ENCODE assay signal across 14 mouse cellular contexts in the genomic region with DNA sequence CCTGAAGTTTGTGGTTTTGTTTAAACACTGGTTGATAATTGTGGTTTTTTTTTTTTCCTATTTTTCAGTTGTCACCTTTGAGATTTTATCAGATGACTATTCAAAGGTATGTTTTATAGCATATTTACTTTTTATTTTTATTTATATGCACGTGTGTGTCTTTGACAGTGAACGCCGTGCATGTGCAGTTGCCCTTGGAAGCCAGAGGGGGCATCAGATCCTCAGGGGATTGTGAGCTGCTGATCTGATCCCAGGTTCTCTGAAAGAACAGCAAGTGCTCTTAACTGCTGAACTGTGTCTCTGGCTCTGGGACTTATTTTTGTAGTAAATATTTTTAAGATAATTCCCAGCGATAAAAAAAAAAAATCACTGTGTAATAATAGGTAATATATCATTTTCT. TPM values are rescaled to one million over a fixed set of nuclear protein-coding genes. Genes with fewer than 3 reads are reported as not detected.
DNase-seq lines count a peak whose midpoint lies in the region; ATAC-seq and TF ChIP-seq lines count a peak whose summit lies in the region.
"Had no signal": no experiment of that assay in that cellular context is flagged by ENCODE, and none has a peak within 500 bp of the region (broad histone marks: within the 10 kb centered on the region; RNA-seq: fewer than 3 reads in every experiment).

No protein-coding gene starts in this region.

- 0 out of 2 replicates have a peak, but pooled peaks have one; percentile 18 for TF ChIP-seq CTCF in heart, postnatal 0 days (IDR thresholded peaks at IDR 0.05; ENCODE audit: low read depth)
- TF ChIP-seq CTCF in small intestine, adult 2 months (IDR thresholded peaks at IDR 0.05; ENCODE audit: extremely low read depth, insufficient read length, insufficient replicate concordance, low read depth, low read length): peak; percentile 17; the same call in 1 of the 2 replicates

- DNase-seq in heart, postnatal 0 days (ENCODE audit: low spot score): no peak
- DNase-seq in heart, postnatal 10 days: no peak
- DNase-seq in midbrain, embryonic 14.5 days: peak; percentile 27
- DNase-seq in midbrain, embryonic 10.5 days (ENCODE audit: low spot score): no peak
- DNase-seq in R1 (ENCODE audit: low read depth, low spot score): peak; percentile 81
- DNase-seq: cerebellum, postnatal 14 days; heart, adult 18-20 months; kidney, postnatal 36 days; lung, postnatal 14 days had no signal

- H3K4me2 ChIP-seq in heart, postnatal 0 days (ENCODE audit: low read depth, low read length): no peak overlapping the region
- H3K4me2 ChIP-seq in midbrain, embryonic 14.5 days (ENCODE audit: low read length): no peak overlapping the region
- H3K4me2 ChIP-seq: forebrain, embryonic 13.5 days; hindbrain, embryonic 14.5 days had no signal

- TF ChIP-seq POLR2A in small intestine, adult 2 months (IDR thresholded peaks at IDR 0.05; ENCODE audit: low read depth, low read length): no peak

- TF ChIP-seq EP300 in heart, postnatal 0 days (IDR thresholded peaks at IDR 0.05; ENCODE audit: low read depth): no peak

- H3K4me1 ChIP-seq in heart, postnatal 0 days (ENCODE audit: control insufficient read depth, insufficient read depth): no peaks in the 10 kb centered on the region
- H3K4me1 ChIP-seq in midbrain, embryonic 14.5 days (ENCODE audit: control insufficient read depth, insufficient read depth, low read length): no peaks in the 10 kb centered on the region
- peaks cover 16% of the 10 kb centered on the region for H3K4me1 ChIP-seq in midbrain, embryonic 10.5 days
- H3K4me1 ChIP-seq in small intestine, adult 2 months (ENCODE audit: control insufficient read depth, insufficient read depth, insufficient read length, low read length): no peaks in the 10 kb centered on the region
- H3K4me1 ChIP-seq: forebrain, embryonic 13.5 days had no signal

- H3K27me3 ChIP-seq in heart, postnatal 0 days (ENCODE audit: control insufficient read depth, insufficient read depth, low read length): no peaks in the 10 kb centered on the region
- no peaks in the 10 kb centered on the region for H3K27me3 ChIP-seq in midbrain, embryonic 14.5 days (ENCODE audit: control insufficient read depth, insufficient read depth, low read length)
- no peaks in the 10 kb centered on the region for H3K27me3 ChIP-seq in midbrain, embryonic 10.5 days (ENCODE audit: low read depth, poor library complexity, severe bottlenecking)
- H3K27me3 ChIP-seq in small intestine, adult 2 months (ENCODE audit: control insufficient read depth, insufficient read depth, low read length): no peaks in the 10 kb centered on the region
- H3K27me3 ChIP-seq: forebrain, embryonic 13.5 days had no signal

- WGBS in heart, postnatal 0 days: 85% methylated on average over 4 of the region's 4 CpGs
- 87% methylated on average over 4 of the region's 4 CpGs for WGBS in midbrain, embryonic 14.5 days
- WGBS in midbrain, embryonic 10.5 days: 88% methylated on average over 4 of the region's 4 CpGs
- WGBS in small intestine, adult 2 months: 86% methylated on average over 4 of the region's 4 CpGs

- ATAC-seq in heart, postnatal 0 days (ENCODE audit: insufficient read depth, low read depth): no peak
- no peak for ATAC-seq in midbrain, embryonic 14.5 days (ENCODE audit: low FRiP score, low TSS enrichment)
- no peak for ATAC-seq in activated CD4-positive, CD25-positive, alpha-beta regulatory T cell, adult 4 months
- ATAC-seq: forebrain, embryonic 13.5 days had no signal

- H3K4me3 ChIP-seq in heart, postnatal 0 days (ENCODE audit: low read depth, low read length): no peak overlapping the region
- H3K4me3 ChIP-seq in midbrain, embryonic 14.5 days (replicated peaks; ENCODE audit: low read depth, low read length): no peak overlapping the region
- H3K4me3 ChIP-seq in midbrain, embryonic 10.5 days: no peak overlapping the region
- no peak overlapping the region for H3K4me3 ChIP-seq in small intestine, adult 2 months (ENCODE audit: low read depth, low read length)
- H3K4me3 ChIP-seq: forebrain, embryonic 13.5 days; myocyte had no signal

- no peak overlapping the region for H3K27ac ChIP-seq in heart, postnatal 0 days (ENCODE audit: low read depth)
- no peak overlapping the region for H3K27ac ChIP-seq in midbrain, embryonic 14.5 days (replicated peaks; ENCODE audit: low read depth, low read length)
- H3K27ac ChIP-seq in midbrain, embryonic 10.5 days (replicated peaks): no peak overlapping the region
- no peak overlapping the region for H3K27ac ChIP-seq in small intestine, adult 2 months (ENCODE audit: insufficient read depth, low read depth, low read length)
- H3K27ac ChIP-seq: forebrain, embryonic 13.5 days; hindbrain, embryonic 14.5 days had no signal

- intact Hi-C loops in heart, postnatal 10 days (cut with DNase I): loop anchor here (10.0 kb wide), 1 partner anchor 322 kb away; no protein-coding TSS in a partner anchor

- no peaks in the 10 kb centered on the region for H3K9me3 ChIP-seq in heart, postnatal 0 days (replicated peaks; ENCODE audit: control insufficient read depth, low read length)
- no peaks in the 10 kb centered on the region for H3K9me3 ChIP-seq in midbrain, embryonic 14.5 days (ENCODE audit: control insufficient read depth, low read length)
- no peaks in the 10 kb centered on the region for H3K9me3 ChIP-seq in midbrain, embryonic 10.5 days (replicated peaks)
- H3K9me3 ChIP-seq: forebrain, embryonic 13.5 days had no signal

- no peak overlapping the region for H3K9ac ChIP-seq in heart, postnatal 0 days (replicated peaks; ENCODE audit: low read depth, low read length)
- H3K9ac ChIP-seq in midbrain, embryonic 14.5 days (replicated peaks; ENCODE audit: low read length): no peak overlapping the region
- H3K9ac ChIP-seq: forebrain, embryonic 13.5 days; hindbrain, embryonic 14.5 days had no signal

- peaks cover 82% of the 10 kb centered on the region for H3K36me3 ChIP-seq in heart, postnatal 0 days (replicated peaks; ENCODE audit: control insufficient read depth, insufficient read depth, low read length)
- H3K36me3 ChIP-seq in midbrain, embryonic 14.5 days (ENCODE audit: control insufficient read depth, insufficient read depth, low read length): peaks cover 80% of the 10 kb centered on the region
- peaks cover 99% of the 10 kb centered on the region for H3K36me3 ChIP-seq in midbrain, embryonic 10.5 days
- H3K36me3 ChIP-seq in small intestine, adult 2 months (ENCODE audit: control insufficient read depth, insufficient read depth, low read length): peaks cover 42% of the 10 kb centered on the region

RNA-seq across cellular contexts. Expression of a gene that starts 8.6 kb away (rescaled TPM):
- 2.2 and 7.1 TPM in 2 replicates for total RNA-seq in heart, postnatal 0 days (2014; rRNA removed; ENCODE audit: low replicate concordance)
- 5.9 and 7.6 TPM in 2 replicates for polyA plus RNA-seq in heart, postnatal 0 days (2015; fragmentation: Nextera tagmentation; extraction: Ambion mirVana)
- total RNA-seq in heart, postnatal 10 days (2021): 1 to 10 TPM; 9.0 to 9.7 TPM
- polyA plus RNA-seq in midbrain, embryonic 14.5 days (2014; fragmentation: Nextera tagmentation; extraction: Ambion mirVana): 16.6 and 21.7 TPM in 2 replicates
- polyA plus RNA-seq in midbrain, embryonic 10.5 days (2016; fragmentation: Nextera tagmentation; extraction: Ambion mirVana): 35.4 and 37.1 TPM in 2 replicates
- polyA plus RNA-seq in small intestine, adult 2 months (2012; rRNA removed): 0.46 and 1.3 TPM in 2 replicates
- polyA plus RNA-seq in activated CD4-positive, CD25-positive, alpha-beta regulatory T cell, adult 4 months (2017; shearing (Covaris generic)): 10 to 100 TPM; 25.4 to 29.9 TPM

RNA-seq across cellular contexts. Expression of a gene that starts 27.7 kb away (rescaled TPM):
- not detected in 2 replicates for total RNA-seq in heart, postnatal 0 days (2014; rRNA removed; ENCODE audit: low replicate concordance)
- polyA plus RNA-seq in heart, postnatal 0 days (2015; fragmentation: Nextera tagmentation; extraction: Ambion mirVana): 0.12 and 0.38 TPM in 2 replicates
- not detected for total RNA-seq in heart, postnatal 10 days (2021)
- 0.33 and 0.46 TPM in 2 replicates for polyA plus RNA-seq in midbrain, embryonic 14.5 days (2014; fragmentation: Nextera tagmentation; extraction: Ambion mirVana)
- 0.21 and 0.46 TPM in 2 replicates for polyA plus RNA-seq in midbrain, embryonic 10.5 days (2016; fragmentation: Nextera tagmentation; extraction: Ambion mirVana)
- not detected in 2 replicates for polyA plus RNA-seq in small intestine, adult 2 months (2012; rRNA removed)
- under 1 TPM in 1 of 2 experiments, not detected in 1; 0.34 TPM for polyA plus RNA-seq in activated CD4-positive, CD25-positive, alpha-beta regulatory T cell, adult 4 months (2017; shearing (Covaris generic))

Comparison
In these comparisons a context has a peak if more than half of its experiments do, and no peak if none do; other contexts are left out.
1. DNase-seq: peak in midbrain, embryonic 14.5 days (single experiment) and R1 (single experiment); none in heart, postnatal 0 days (single experiment), heart, postnatal 10 days (0 of 2) and midbrain, embryonic 10.5 days (single experiment).